Mouse (Mus musculus) cerebellum, adult 11-12 months (tissue): ENCODE measurements around the gene Fgfr3.
A peak's percentile ranks its signal among the peaks of the same experiment; 100 is the strongest.

Source experiments
- DNase-seq: peaks from one replicate; pipeline ENCODE4 v3.0.0; 2022

Fgfr3 gene

GRCm38 (mm10) chr5:33733837-33734236 lies 12.4 kb downstream of the Fgfr3 start:
- no peak for DNase-seq

- DNase-seq: no peak
Measured at GRCm38 (mm10) chr5:33735412-33736092, 14.1 kb downstream of the Fgfr3 start.

DNA sequence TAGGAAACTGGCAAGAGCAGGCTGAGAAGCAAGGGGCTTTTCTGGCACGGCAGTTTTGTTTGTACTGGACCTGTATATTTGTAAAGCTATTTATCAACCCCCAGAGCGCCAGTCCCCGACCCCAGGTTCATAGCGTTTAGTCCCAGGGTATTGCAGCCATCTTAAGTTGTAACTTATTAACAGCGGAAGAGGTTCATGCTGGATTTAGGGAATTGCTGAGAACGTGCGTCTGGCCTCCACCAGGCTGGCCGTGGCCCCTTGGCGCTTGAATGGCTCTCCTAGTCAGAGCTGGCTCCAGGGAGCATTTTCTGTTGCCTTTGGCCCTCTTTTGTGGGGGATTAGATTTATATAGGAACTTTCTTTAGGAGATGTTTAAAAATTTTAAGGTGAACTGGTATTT lies 14.8 kb downstream of the Fgfr3 start:
- no peak for DNase-seq

- DNase-seq: peak; percentile 32
Measured at GRCm38 (mm10) chr5:33737903-33738321, 16.4 kb downstream of the Fgfr3 start.

DNA sequence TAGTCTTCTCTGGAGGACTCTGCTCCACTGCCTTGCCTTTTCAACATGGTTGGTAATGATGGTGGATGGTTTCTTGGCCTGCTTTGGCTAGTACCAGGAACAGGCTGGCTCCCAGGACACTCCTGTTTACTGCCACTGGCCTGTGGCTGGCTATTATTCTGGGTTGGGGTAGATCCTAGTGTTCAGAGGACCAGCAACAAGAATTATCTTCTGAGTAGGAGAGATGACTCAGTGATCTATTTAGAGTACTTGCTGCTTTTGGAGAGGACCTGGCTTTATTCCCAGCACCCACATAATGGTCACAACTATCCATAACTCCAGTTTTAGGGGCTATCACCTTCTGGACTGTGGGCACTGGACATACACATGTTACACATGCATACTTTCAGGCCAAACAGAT lies 16.9 kb downstream of the Fgfr3 start:
- no peak for DNase-seq

GRCm38 (mm10) chr5:33740548-33740947 lies 19.1 kb downstream of the Fgfr3 start:
- DNase-seq: no peak

GRCm38 (mm10) chr5:33743481-33743880 lies 22.0 kb downstream of the Fgfr3 start:
- DNase-seq: no peak

DNA sequence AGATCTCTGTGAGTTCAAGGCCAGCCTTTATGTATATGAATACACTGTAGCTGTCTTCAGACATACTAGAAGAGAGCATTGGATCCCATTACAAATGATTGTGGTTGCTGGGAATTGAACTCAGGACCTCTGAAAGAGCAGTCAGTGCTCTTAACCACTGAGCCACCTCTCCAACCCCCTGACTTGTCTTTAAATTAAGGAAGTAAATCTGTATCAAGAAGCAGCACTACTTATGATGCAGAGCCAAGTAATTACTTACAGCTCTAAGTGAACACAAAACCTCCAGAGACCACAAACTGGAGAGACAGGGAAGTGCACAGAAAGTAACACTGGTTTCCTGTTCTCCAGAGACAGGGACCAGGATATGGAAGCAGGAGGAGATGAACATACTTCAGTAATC lies 55.7 kb downstream of the Fgfr3 start:
- no peak for DNase-seq

- DNase-seq: no peak
Measured at GRCm38 (mm10) chr5:33781964-33782344, 60.5 kb downstream of the Fgfr3 start.

- peak; percentile 96 for DNase-seq
Measured at GRCm38 (mm10) chr5:33782345-33782998, 61.0 kb downstream of the Fgfr3 start, which contains the start of gene Letm1. Letm1 (minus strand) TSS chr5:33782817.

GRCm38 (mm10) chr5:33782999-33783390 lies 61.5 kb downstream of the Fgfr3 start:
- DNase-seq: no peak
